Mouse (Mus musculus): ENCODE measurements around the gene Atp5k. TPM values are rescaled to one million over a fixed set of nuclear protein-coding genes. Genes with fewer than 3 reads are reported as not detected.
A peak's percentile ranks its signal among the peaks of the same experiment; 100 is the strongest.

Atp5k gene
- polyA plus RNA-seq, 1 experiment from 2014 or later = 430 TPM

DNA sequence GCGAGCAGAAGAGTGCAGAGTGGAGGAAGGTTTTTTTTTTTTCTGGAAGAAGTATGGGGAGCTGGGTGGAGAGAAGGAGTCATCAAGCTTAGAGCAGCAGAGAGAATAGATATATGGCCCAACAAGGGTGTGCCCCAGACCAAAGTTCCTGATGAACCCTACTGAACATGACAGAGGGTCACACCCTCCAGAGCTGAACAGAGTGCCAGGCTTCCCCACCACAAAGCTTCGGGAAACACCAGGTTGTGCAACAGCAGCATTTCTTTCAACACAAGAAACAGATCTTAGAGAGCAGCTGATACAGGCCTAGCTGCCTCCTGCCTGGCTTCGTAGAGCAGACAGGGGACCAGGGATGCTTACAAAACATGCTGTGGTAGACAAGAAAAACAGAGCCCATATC is 12.7 kb upstream of the Atp5k start:
- 53% methylated on average over 3 of the region's 3 CpGs for WGBS (ENCODE audit: insufficient replicate concordance)
- Histone ChIP-seq H3K4me1 (ENCODE audit: insufficient read depth) (peaks cover 12% of the 10 kb centered on the region), H3K4me3 (ENCODE audit: low read depth, low read length) (no peak overlapping the region), H3K4me2 (ENCODE audit: low read depth, low read length) (no peak overlapping the region), H3K36me3 (replicated peaks; ENCODE audit: insufficient read depth, low read length) (no peaks in the 10 kb centered on the region), H3K27me3 (ENCODE audit: insufficient read depth, low read length) (no peaks in the 10 kb centered on the region), H3K9me3 (ENCODE audit: low read length) (no peaks in the 10 kb centered on the region), H3K9ac (replicated peaks) (no peak overlapping the region), H3K27ac (ENCODE audit: low read depth) (no peak overlapping the region)
- DNase-seq (no peak), ATAC-seq (peak; percentile 14; the same call in 1 of the 2 replicates)
- TF ChIP-seq CTCF (IDR thresholded peaks at IDR 0.05; ENCODE audit: low read depth) (no peak), EP300 (IDR thresholded peaks at IDR 0.05; ENCODE audit: low read depth) (no peak)

DNA sequence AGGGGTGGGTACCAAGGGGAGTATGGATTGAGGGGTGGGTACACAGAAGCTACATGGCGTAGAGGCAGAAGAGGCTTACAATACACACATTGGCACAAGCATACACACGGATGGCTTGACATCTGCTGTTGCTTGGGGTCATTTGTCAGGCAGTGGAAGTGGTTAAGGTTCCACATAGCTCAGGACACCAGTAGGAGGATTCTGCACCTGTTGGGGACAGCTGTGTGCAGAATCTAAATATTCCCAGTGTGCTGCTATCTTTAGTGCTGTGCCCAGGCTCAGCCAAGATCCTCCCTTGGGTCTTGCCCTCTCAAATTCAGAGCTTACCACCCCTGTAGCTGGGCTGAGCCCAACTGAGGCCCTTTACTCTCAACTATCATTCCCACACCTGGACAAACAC is 1.9 kb upstream of the Atp5k start:
- Histone ChIP-seq H3K27me3 (ENCODE audit: insufficient read depth, low read length) (no peaks in the 10 kb centered on the region), H3K4me3 (ENCODE audit: low read depth, low read length) (no peak overlapping the region), H3K4me2 (ENCODE audit: low read depth, low read length) (no peak overlapping the region), H3K9ac (replicated peaks) (no peak overlapping the region), H3K27ac (ENCODE audit: low read depth) (no peak overlapping the region), H3K9me3 (ENCODE audit: low read length) (no peaks in the 10 kb centered on the region), H3K36me3 (replicated peaks; ENCODE audit: insufficient read depth, low read length) (peaks cover 11% of the 10 kb centered on the region), H3K4me1 (ENCODE audit: insufficient read depth) (peaks cover 15% of the 10 kb centered on the region)
- DNase-seq (no peak), ATAC-seq (no peak)
- 66% methylated on average over 2 of the region's 2 CpGs for WGBS (ENCODE audit: insufficient replicate concordance)
- TF ChIP-seq CTCF (IDR thresholded peaks at IDR 0.05; ENCODE audit: low read depth) = no peak
- TF ChIP-seq EP300 (IDR thresholded peaks at IDR 0.05; ENCODE audit: low read depth) = no peak

DNA sequence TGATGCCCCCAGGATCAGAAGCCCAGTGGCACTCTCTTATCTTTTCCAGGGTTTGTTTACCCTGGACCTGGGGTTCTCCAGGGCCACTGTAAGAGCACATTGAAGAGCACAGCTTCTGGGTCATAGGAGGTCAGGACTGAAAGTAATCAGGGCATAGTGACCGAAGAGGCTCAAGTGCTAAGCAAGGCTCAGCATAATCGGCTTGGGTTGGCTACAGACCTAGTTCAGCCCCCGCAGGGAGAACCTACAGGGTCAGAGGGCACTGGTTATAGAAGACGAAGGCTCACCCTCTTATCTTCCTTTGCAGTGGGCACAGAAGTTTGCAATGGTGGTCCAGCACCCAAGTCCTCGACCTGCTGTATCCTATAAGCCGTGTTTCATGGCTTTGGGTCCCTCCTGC is 3.1 kb downstream of the Atp5k start:
- DNase-seq = no peak
- no peak for TF ChIP-seq EP300 (IDR thresholded peaks at IDR 0.05; ENCODE audit: low read depth)
- no peak for TF ChIP-seq CTCF (IDR thresholded peaks at IDR 0.05; ENCODE audit: low read depth)
- Histone ChIP-seq H3K27ac (ENCODE audit: low read depth) (no peak overlapping the region), H3K9ac (replicated peaks) (no peak overlapping the region), H3K27me3 (ENCODE audit: insufficient read depth, low read length) (no peaks in the 10 kb centered on the region), H3K4me1 (ENCODE audit: insufficient read depth) (peaks cover 15% of the 10 kb centered on the region), H3K9me3 (ENCODE audit: low read length) (no peaks in the 10 kb centered on the region), H3K4me3 (ENCODE audit: low read depth, low read length) (no peak overlapping the region), H3K36me3 (replicated peaks; ENCODE audit: insufficient read depth, low read length) (peaks cover 21% of the 10 kb centered on the region), H3K4me2 (ENCODE audit: low read depth, low read length) (no peak overlapping the region)
- 70% methylated on average over 6 of the region's 6 CpGs for WGBS (ENCODE audit: insufficient replicate concordance)
- ATAC-seq = no peak

DNA sequence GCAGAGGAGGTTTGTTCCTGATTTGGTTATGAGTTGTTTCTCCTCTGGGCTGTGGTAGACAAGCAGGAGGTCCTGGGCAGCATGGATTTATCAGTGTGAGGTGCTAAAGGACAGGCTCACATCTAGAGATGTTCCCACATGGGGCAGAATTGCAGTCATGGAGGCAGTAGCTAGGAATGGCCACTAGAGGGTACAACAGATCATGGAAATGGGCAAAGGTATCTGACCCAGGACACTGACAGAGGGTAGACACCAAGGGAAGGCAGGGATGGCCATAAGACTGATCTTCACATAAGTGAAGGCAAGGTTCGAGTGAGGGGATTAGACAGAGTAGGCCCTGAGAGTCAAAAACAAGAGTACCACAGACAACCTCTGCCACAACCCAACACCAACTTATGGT is 7.1 kb downstream of the Atp5k start:
- WGBS (ENCODE audit: insufficient replicate concordance) = 41% methylated on average over 1 of the region's 1 CpGs

DNA sequence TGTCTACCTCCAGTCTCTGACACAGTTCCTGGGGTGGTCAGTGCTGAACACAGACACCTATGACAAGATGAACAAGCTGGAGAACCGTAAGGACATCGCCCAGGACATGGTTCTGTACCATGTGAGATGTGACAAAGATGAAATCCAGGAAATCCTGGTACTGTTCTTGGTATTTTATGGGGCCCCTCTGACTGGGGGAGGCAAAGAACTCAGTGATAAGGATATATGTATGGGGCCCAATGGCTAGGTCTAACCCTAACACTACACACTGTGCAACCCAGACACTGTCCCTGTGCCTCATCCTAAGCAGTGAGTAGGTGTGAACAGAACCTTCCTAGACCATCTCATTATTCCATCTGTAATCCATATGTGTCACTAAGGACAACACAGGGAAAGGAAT is 10.8 kb downstream of the Atp5k start:
- H3K9ac ChIP-seq (replicated peaks) = no peak overlapping the region

More for the DNA sequence above, 7.1 kb downstream of the Atp5k start:
- Histone ChIP-seq H3K4me3 (ENCODE audit: low read depth, low read length) (no peak overlapping the region), H3K36me3 (replicated peaks; ENCODE audit: insufficient read depth, low read length) (peaks cover 18% of the 10 kb centered on the region), H3K4me1 (ENCODE audit: insufficient read depth) (no peaks in the 10 kb centered on the region), H3K27me3 (ENCODE audit: insufficient read depth, low read length) (no peaks in the 10 kb centered on the region), H3K27ac (ENCODE audit: low read depth) (no peak overlapping the region), H3K4me2 (ENCODE audit: low read depth, low read length) (no peak overlapping the region), H3K9ac (replicated peaks) (no peak overlapping the region), H3K9me3 (ENCODE audit: low read length) (no peaks in the 10 kb centered on the region)
- peak; percentile 49 for DNase-seq
- ATAC-seq = peak; percentile 61
- no peak for TF ChIP-seq EP300 (IDR thresholded peaks at IDR 0.05; ENCODE audit: low read depth)
- TF ChIP-seq CTCF (IDR thresholded peaks at IDR 0.05; ENCODE audit: low read depth) = peak; percentile 93

DNA sequence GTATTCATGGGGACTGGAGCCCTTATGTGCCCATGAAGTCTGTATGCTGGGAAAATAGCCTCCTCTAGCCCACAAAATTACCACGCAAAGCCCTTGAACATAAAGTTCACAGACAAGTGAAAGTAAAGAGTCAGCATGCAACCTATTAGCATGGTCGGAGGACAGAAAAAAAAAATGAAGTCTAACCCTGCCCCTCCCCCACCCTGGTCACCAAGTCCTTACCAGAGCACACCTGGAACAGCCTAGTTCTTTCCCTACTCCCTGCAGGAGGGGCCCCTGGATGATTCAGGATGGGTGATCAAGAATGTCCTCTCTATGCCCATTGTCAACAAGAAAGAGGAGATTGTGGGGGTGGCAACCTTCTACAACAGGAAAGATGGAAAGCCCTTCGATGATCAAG is 11.5 kb downstream of the Atp5k start:
- no peak overlapping the region for H3K9ac ChIP-seq (replicated peaks)
- no peak overlapping the region for H3K4me2 ChIP-seq (ENCODE audit: low read depth, low read length)
- H3K27ac ChIP-seq (ENCODE audit: low read depth) = no peak overlapping the region
- WGBS (ENCODE audit: insufficient replicate concordance) = 74% methylated on average over 3 of the region's 3 CpGs
- H3K9me3 ChIP-seq (ENCODE audit: low read length) = no peaks in the 10 kb centered on the region
- no peaks in the 10 kb centered on the region for H3K27me3 ChIP-seq (ENCODE audit: insufficient read depth, low read length)
- H3K4me3 ChIP-seq (ENCODE audit: low read depth, low read length) = no peak overlapping the region
- no peaks in the 10 kb centered on the region for H3K4me1 ChIP-seq (ENCODE audit: insufficient read depth)
- TF ChIP-seq CTCF (IDR thresholded peaks at IDR 0.05; ENCODE audit: low read depth) (no peak), EP300 (IDR thresholded peaks at IDR 0.05; ENCODE audit: low read depth) (no peak)
- H3K36me3 ChIP-seq (replicated peaks; ENCODE audit: insufficient read depth, low read length) = no peaks in the 10 kb centered on the region
- no peak for DNase-seq
- no peak for ATAC-seq

More for the DNA sequence above, 10.8 kb downstream of the Atp5k start:
- Histone ChIP-seq H3K4me3 (ENCODE audit: low read depth, low read length) (no peak overlapping the region), H3K27ac (ENCODE audit: low read depth) (no peak overlapping the region), H3K4me2 (ENCODE audit: low read depth, low read length) (no peak overlapping the region), H3K4me1 (ENCODE audit: insufficient read depth) (no peaks in the 10 kb centered on the region), H3K9me3 (ENCODE audit: low read length) (no peaks in the 10 kb centered on the region), H3K27me3 (ENCODE audit: insufficient read depth, low read length) (no peaks in the 10 kb centered on the region), H3K36me3 (replicated peaks; ENCODE audit: insufficient read depth, low read length) (no peaks in the 10 kb centered on the region)
- 66% methylated on average over 2 of the region's 2 CpGs for WGBS (ENCODE audit: insufficient replicate concordance)
- no peak for TF ChIP-seq EP300 (IDR thresholded peaks at IDR 0.05; ENCODE audit: low read depth)
- no peak for TF ChIP-seq CTCF (IDR thresholded peaks at IDR 0.05; ENCODE audit: low read depth)
- ATAC-seq (no peak), DNase-seq (no peak)

DNA sequence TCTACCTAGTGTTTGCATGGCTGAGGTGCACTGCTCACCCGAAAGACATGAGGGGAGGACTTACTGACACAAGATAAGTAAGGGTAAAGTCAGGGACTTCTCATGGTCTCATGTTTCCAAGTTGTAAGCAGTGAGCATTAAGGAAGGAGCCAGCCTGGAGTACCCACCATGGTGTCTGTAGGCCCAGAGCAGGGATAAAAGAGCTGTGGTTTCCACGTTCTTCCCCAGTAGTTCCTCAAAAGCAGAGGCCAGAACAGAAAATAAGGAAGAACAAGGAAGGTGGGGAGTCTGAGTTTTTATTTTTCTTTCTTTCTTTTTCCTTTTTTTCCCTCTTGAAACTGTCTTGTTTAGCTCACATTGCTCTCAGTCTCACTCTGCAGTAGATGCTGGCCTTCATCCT is 19.5 kb downstream of the Atp5k start:
- no peak for TF ChIP-seq CTCF (IDR thresholded peaks at IDR 0.05; ENCODE audit: low read depth)
- TF ChIP-seq EP300 (IDR thresholded peaks at IDR 0.05; ENCODE audit: low read depth) = no peak
- H3K27ac ChIP-seq (ENCODE audit: low read depth) = no peak overlapping the region
- ATAC-seq = no peak
- H3K4me3 ChIP-seq (ENCODE audit: low read depth, low read length) = no peak overlapping the region
- no peaks in the 10 kb centered on the region for H3K9me3 ChIP-seq (ENCODE audit: low read length)
- WGBS (ENCODE audit: insufficient replicate concordance) = 63% methylated on average over 2 of the region's 2 CpGs
- no peak overlapping the region for H3K4me2 ChIP-seq (ENCODE audit: low read depth, low read length)
- no peaks in the 10 kb centered on the region for H3K36me3 ChIP-seq (replicated peaks; ENCODE audit: insufficient read depth, low read length)
- no peaks in the 10 kb centered on the region for H3K4me1 ChIP-seq (ENCODE audit: insufficient read depth)
- no peak overlapping the region for H3K9ac ChIP-seq (replicated peaks)
- H3K27me3 ChIP-seq (ENCODE audit: insufficient read depth, low read length) = no peaks in the 10 kb centered on the region
- no peak for DNase-seq
